Mouse (Mus musculus) cerebellum, adult 2 months (tissue): Measurements from ENCODE around the gene Gbp2b.

Experiments used
- CTCF ChIP-seq: fragments of 200-500 bp; IDR thresholded peaks from 2 replicates; pipeline ENCODE4 v1.5.1; 2011; ENCODE audit warnings: low read depth, mild to moderate bottlenecking, control low read depth, low read length, moderate library complexity, borderline replicate concordance; ENCODE audit not compliant: insufficient read depth
- POLR2A ChIP-seq: fragments of 200-500 bp; IDR thresholded peaks from 2 replicates; pipeline ENCODE4 v1.6.1; 2011; ENCODE audit warnings: low read length, control low read depth, borderline replicate concordance; ENCODE audit not compliant: insufficient read depth

DNA sequence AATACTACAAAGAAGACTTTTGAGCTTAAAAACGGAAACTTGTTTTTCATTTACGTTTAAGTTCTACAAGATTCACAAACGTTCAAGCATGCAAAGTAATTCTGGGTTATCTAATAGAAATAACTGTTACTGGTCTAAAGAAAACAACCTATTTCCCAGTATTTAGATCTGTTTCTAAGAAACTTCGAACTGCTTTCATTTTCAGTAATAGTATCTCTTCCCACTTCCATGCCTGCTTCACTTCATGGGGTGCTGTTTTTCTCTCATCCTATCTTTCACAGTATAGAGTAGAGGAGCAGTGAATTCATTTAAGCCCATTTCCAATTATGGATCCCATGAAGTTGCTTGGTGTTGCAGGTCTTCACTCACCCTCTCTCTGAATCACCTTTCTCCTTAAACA is 16.3 kb upstream of the Gbp2b start:
- TF ChIP-seq POLR2A (no peak), CTCF (no peak)
